Mouse (Mus musculus): Measurements from ENCODE around the gene Pck1.

DNA sequence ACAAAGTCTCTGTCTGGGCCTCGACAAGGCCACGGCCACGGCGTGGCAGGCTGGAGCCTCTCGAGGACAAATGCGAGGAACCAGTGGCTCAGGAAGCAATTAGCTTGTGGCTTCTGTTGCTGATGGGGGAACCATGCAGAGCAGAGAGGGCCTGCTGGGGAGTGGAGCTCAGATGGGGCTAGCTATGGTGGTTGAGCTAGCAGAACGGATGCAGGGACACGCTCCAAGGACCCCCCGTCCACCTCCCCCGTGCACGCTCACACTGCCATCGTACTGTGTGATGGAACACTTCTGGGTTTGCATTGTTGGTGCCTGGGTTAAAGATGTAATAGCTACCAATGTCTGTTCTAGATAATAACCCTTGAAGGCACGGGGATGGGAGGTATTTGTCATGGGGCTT, 20.6 kb upstream of the Pck1 start:
- TF ChIP-seq CTCF (IDR thresholded peaks at IDR 0.05) (no peak), POLR2A (IDR thresholded peaks at IDR 0.05; ENCODE audit: insufficient read depth, low read depth, low read length) (no peak)

All from heart, adult 2 months (tissue).